Mouse (Mus musculus): ENCODE results near the gene Gp2. TPM values are rescaled to one million over a fixed set of nuclear protein-coding genes. Genes with fewer than 3 reads are reported as not detected.
A peak's percentile ranks its signal among the peaks of the same experiment; 100 is the strongest.

Gene Gp2
- not detected for total RNA-seq (2021)

- intact Hi-C loops (cut with DNase I), result no loop called here
These were observed at the start of gene Gp2 for GRCm38 (mm10) chr7:119459185-119459584. Gp2 (minus strand) TSS chr7:119459285.

GRCm38 (mm10) chr7:119490041-119490780, 31.1 kb upstream of the Gp2 start:
- intact Hi-C loops (cut with DNase I), result no loop called here
- no peak for DNase-seq (ENCODE audit: low spot score in 2 of 2)

More at GRCm38 (mm10) chr7:119459185-119459584, at the start of gene Gp2:
- DNase-seq (ENCODE audit: low spot score in 2 of 2), result no peak

- peak in 1 of 2 experiments; percentile 17 for DNase-seq (ENCODE audit: low spot score in 2 of 2)
- intact Hi-C loops (cut with DNase I), result no loop called here
These were observed 27.6 kb upstream of the Gp2 start for GRCm38 (mm10) chr7:119486683-119487082.

GRCm38 (mm10) chr7:119484154-119484553, 25.1 kb upstream of the Gp2 start:
- intact Hi-C loops (cut with DNase I), result no loop called here
- no peak for DNase-seq (ENCODE audit: low spot score in 2 of 2)

- DNase-seq (ENCODE audit: low spot score in 2 of 2), result no peak
- intact Hi-C loops (cut with DNase I), result no loop called here
These were observed 20.2 kb upstream of the Gp2 start, which contains the start of gene Umod for GRCm38 (mm10) chr7:119479256-119479655. Umod (minus strand) TSS chr7:119479282.

- no peak for DNase-seq (ENCODE audit: low spot score in 2 of 2)
- intact Hi-C loops (cut with DNase I), result no loop called here
These were observed 17.7 kb upstream of the Gp2 start for GRCm38 (mm10) chr7:119476500-119477389.

GRCm38 (mm10) chr7:119454192-119454591, 4.9 kb downstream of the Gp2 start:
- DNase-seq (ENCODE audit: low spot score in 2 of 2), result no peak
- intact Hi-C loops (cut with DNase I), result no loop called here

- no peak for DNase-seq (ENCODE audit: low spot score in 2 of 2)
- intact Hi-C loops (cut with DNase I), result loop anchor here (2.0 kb wide), 2 partner anchors 17 to 427 kb away; no protein-coding TSS in a partner anchor
These were observed 15.2 kb downstream of the Gp2 start for GRCm38 (mm10) chr7:119443849-119444248.

GRCm38 (mm10) chr7:119441938-119442337, 17.1 kb downstream of the Gp2 start:
- DNase-seq (ENCODE audit: low spot score in 2 of 2), result no peak
- intact Hi-C loops (cut with DNase I), result loop anchor here (2.0 kb wide), 1 partner anchor 425 kb away; no protein-coding TSS in a partner anchor

DNA sequence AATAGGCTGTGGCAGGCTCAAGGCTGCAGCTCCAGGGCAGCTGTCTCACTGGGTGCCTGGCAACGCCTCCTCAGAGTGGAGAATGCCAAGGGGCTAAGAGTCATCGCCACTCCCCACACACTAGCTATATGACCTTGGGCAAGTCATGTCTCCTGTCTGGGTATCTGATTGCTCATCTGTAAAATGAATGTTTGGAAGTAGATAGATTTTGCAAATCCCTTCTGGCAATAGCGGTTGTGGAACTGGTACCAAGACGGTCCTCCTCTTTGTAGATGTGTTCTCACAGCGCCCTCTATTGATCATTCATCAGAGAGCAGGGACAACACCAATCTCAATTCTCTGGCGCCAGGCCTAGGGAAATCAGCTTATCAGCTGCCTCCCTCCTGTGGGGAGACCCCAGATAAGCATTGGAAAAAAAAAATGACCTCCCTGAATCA, 31.9 kb downstream of the Gp2 start:
- peak; percentile 25 to 49 for DNase-seq (ENCODE audit: low spot score in 2 of 2)
- intact Hi-C loops (cut with DNase I), result loop anchor here (1.0 to 10.0 kb wide), 4 partner anchors 18 to 662 kb away; no protein-coding TSS in a partner anchor

DNA sequence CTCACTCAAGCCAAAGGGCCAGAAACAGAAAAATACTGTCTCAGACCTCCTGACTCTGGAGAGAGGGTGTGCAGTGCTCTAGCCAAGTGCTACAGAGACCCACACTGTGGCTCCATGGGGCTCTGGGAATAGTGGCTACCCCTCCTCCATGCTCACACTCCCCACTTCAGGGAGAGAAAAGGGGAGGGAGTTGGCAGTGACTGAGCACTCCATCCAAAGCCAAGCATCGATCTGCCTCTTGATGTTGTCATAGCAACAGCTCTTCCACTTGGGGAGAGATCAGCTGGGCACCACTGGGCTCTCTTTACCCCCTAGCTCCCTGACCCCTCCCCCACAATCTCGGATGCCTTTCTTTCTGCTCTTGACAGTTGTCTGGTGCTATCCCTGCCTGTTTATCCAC, 38.4 kb downstream of the Gp2 start:
- intact Hi-C loops (cut with DNase I), result loop anchor here (10.0 kb wide), 1 partner anchor 656 kb away; no protein-coding TSS in a partner anchor
- no peak for DNase-seq (ENCODE audit: low spot score in 2 of 2)

DNA sequence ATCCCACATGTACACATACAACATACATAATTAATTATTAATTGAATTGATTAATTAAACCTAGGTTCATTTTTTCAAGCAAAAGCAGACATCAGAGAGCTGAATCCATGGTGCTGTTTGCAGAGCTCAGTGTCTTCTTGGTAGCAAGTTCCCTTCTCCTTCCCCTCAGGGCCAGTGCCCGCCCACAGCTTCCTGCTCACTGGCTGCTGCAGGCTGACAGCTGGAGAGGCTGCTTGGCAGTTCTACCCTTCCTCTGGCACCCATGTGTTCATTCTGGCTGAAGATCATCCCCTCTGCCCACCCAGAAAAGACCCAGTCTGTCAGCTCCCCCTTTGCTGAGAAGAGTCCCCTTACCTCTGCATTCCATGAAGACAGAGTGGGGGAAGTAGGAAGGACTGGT, 40.6 kb downstream of the Gp2 start:
- DNase-seq (ENCODE audit: low spot score in 2 of 2), result no peak
- intact Hi-C loops (cut with DNase I), result no loop called here

GRCm38 (mm10) chr7:119394050-119394732, 64.9 kb downstream of the Gp2 start:
- DNase-seq (ENCODE audit: low spot score in 2 of 2), result no peak
- intact Hi-C loops (cut with DNase I), result no loop called here

Other genes with a start within 250 kb of the Gp2 start
- not detected for gene Umod, start 20.0 kb upstream of the Gp2 start, total RNA-seq (2021)
- under 1 TPM; 0.79 to 0.84 TPM for gene Acsm5, start 60.2 kb upstream of the Gp2 start, total RNA-seq (2021)
- not detected for gene Pdilt, start 64.2 kb upstream of the Gp2 start, total RNA-seq (2021)
- gene Acsm2, start 95.1 kb upstream of the Gp2 start, total RNA-seq (2021), result not detected
- gene Acsm1, start 147.7 kb upstream of the Gp2 start, total RNA-seq (2021), result not detected
- gene Acsm4, start 230.7 kb upstream of the Gp2 start, total RNA-seq (2021), result not detected